Mouse (Mus musculus) CD8-positive naive resting alpha-beta T cell, adult 2 months (primary cell): ENCODE measurements around the gene Hprt.
A peak's percentile ranks its signal among the peaks of the same experiment; 100 is the strongest.

Source experiments
- DNase-seq, 2 experiments: peaks; one replicate each; pipeline ENCODE4 v3.0.0; 2022; ENCODE audit warnings: low read depth in 2 of 2, low spot score in 2 of 2

Hprt gene

GRCm38 (mm10) chrX:53040138-53040537, 52.2 kb downstream of the Hprt start:
- no peak for DNase-seq

DNA sequence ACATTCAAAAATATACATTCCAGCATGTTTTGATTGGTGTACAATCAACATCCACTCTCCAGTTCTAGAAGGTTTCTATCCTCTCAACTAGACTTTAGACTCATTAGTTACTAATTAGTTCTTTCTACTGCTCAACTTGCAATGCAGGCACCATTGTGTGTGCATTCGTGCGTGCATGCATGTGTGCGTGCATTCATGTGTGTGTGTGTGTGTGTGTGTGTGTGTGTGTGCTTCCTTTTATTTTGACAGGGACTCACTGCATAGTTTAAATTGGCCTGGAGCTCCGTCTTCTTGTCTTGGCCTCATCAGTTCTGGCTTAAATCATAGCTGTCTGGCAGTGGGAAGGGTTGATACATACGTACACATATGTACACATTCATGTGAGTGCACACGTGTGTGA, 53.1 kb downstream of the Hprt start:
- DNase-seq = no peak

DNA sequence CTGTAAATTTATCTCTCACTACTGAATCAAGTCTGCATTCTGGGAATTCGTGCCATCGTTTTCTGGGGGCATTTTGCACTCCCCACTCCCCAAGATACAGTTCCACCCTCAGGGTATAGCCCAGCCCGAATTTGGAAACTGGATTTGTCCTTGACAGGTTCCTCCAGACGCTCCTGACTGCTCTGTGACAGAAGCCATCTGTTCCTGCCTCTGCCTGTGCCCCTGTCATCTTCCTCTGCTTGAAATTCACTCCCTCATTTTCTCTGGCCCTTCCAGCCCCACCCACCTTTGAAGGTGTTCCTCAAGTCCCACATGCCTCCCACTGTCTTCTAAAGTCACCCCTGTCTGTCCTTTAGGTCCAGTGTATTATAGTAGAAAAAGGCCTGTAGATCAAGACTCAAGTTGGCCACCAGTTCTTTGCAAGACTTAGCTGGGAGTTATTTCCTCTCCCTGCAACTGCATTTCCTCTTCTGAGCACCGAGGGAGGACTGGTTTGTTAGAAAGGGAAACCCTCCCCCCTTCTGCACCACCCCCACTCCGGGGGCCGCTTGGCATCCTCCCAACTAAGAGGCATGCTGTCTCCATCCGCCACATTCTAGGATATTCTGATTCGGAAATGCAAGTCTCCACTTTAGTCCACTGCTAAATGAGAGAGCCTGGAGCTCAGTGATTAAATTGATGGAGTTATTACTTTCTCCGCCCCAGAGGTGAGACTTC, 57.4 kb downstream of the Hprt start:
- DNase-seq = no peak

DNA sequence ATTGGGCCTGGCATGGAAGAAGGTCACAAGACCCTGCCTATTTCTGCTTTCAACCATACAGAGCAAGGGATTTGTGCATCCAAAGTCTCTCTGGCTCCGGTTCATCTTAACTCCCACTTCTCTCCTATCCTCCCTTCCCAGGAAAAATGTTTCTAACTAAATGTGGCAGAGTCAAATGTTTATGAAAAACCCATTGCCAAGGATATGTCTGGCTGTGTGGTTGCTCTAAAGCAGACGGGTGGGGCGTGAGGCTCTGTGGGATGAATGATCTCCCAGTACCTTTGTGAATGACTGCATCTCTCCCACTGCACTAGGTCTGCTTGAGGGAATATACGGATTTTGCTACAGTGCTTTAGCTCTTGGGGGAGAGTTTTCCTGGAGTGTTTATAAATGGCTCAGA, 58.1 kb downstream of the Hprt start:
- DNase-seq = no peak

GRCm38 (mm10) chrX:53046911-53047310, 59.0 kb downstream of the Hprt start:
- no peak for DNase-seq

GRCm38 (mm10) chrX:53049196-53049595, 61.3 kb downstream of the Hprt start:
- DNase-seq = no peak

- no peak for DNase-seq
Measured at GRCm38 (mm10) chrX:53050353-53050752, 62.4 kb downstream of the Hprt start.

DNA sequence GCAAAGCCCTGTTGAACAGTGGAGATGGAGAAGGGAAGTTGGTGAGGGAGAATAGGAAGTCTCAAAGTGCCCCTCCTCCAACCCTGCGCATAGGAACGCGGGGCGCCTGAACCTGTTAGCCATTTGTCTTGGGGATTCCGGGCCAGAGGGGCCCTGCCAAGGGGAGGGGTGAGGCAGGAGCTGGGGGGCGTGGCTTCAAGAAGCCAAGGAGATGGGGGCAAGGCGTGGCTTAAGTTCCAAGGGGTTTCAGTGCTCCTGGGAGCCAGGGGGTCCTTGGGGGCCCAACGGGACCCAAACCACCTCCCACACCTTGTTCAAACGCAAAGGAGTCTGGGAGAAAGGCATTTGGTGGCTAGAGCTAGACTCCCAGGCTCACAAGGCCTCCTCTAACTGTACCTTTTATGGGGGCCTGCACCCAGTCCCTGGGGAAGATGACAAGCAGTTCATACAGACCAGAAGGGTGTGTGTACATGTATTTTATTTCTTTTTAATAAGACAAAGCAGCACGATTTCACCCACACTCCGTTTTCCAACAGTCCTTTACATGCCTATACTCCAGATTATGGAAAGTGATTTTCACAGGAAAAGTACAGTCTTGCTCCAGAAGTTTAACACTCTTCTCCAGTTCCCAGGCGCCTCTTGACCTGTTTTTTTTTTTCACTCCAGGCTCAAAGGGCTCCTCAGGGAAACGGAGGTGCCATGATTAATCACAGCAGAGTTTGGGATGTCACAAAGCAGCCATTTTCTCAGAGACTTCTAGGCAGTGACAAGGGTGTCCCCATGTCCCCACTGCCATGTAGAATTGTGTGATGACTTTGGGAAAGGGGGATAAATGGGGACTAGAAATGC, 64.9 kb downstream of the Hprt start:
- no peak for DNase-seq

DNA sequence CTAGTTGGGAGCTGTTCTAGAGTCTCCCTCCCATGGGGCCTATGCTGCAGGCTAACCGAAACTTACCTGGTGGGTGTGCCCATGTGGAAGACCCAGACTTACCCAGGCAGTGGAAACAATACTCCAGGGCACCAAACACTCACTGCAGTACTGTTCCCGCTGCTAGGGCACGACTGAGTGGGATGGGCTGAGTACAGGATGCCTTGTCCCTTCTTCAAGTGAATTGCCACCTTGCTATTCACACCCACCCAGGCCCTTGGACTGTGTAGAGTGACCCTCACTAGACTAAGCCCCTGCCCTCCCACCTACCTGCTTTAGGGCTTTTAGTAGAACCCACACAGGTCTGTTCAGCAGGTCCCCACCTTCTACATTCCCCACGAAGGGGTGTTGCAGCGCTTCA, 65.9 kb downstream of the Hprt start:
- DNase-seq = no peak

GRCm38 (mm10) chrX:53055771-53056170, 67.8 kb downstream of the Hprt start:
- DNase-seq = no peak

DNA sequence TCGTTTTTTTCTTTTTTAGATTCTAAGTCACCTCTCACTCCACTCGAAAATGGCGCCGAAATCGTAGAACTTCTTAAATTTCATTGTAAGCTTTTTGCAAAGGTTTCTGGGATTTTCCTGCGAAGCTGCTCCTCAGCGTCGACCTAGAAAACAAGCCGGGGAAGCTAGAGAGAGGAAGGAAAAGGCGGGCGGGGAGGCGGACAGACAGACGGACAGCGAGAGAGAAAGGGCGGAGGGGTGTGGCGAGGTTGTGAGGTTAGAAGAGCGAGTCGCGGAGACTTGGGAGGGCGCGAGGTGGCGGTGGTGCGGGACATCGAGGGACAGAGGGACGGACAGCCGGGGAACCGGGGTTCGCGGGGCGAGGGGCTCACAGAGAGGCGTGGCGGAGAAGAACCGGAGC, 68.7 kb downstream of the Hprt start:
- peak in 1 of 2 experiments; percentile 7 for DNase-seq

- peak; percentile 6 to 30 for DNase-seq
Measured at GRCm38 (mm10) chrX:53057054-53057759, 69.3 kb downstream of the Hprt start.

GRCm38 (mm10) chrX:53057760-53058090, 69.8 kb downstream of the Hprt start:
- no peak for DNase-seq

DNA sequence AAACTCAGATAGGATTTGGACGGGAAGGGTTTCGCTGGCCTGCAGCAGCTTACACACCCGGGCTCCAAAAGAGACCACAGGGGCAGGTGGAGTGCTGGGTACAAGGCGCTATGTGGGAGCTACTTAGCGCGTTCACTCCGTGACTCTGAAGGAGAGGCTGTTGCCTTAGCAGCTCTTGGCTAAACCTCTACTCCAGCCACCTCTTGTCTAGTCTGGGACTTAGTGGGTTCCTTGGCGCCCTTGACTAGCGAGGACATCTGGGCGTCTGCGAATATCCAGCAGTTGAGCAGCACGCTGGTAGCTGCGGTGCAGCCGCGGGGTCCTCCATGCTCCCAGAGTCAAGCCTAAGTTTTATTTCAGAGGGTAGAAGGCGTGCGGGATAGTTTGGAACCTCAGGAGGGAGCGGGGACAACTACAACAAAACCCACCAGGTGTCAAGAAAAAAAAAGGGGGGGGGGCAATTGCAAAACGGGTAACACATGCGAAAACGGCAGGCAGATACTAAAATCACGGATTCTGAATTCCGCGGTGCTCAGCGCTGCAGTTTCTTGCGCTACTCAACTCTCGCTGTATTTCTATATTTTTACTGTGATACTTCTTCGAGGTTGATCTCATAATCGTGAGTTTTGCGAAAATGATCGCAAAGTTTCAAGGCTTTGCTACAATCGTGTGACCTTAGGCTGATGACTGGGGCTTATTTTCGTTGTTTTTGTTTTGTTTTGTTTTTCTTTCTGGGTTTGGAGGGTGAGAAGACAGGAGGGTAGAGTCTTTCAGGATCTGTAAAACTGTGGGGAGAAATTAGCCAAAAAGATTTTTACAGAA, 70.7 kb downstream of the Hprt start:
- DNase-seq = no peak

GRCm38 (mm10) chrX:53059426-53060007, 71.6 kb downstream of the Hprt start:
- no peak for DNase-seq

GRCm38 (mm10) chrX:53064406-53064805, 76.5 kb downstream of the Hprt start:
- no peak for DNase-seq
